Mouse (Mus musculus): ENCODE measurements around the gene Npy2r.

The Npy2r gene

DNA sequence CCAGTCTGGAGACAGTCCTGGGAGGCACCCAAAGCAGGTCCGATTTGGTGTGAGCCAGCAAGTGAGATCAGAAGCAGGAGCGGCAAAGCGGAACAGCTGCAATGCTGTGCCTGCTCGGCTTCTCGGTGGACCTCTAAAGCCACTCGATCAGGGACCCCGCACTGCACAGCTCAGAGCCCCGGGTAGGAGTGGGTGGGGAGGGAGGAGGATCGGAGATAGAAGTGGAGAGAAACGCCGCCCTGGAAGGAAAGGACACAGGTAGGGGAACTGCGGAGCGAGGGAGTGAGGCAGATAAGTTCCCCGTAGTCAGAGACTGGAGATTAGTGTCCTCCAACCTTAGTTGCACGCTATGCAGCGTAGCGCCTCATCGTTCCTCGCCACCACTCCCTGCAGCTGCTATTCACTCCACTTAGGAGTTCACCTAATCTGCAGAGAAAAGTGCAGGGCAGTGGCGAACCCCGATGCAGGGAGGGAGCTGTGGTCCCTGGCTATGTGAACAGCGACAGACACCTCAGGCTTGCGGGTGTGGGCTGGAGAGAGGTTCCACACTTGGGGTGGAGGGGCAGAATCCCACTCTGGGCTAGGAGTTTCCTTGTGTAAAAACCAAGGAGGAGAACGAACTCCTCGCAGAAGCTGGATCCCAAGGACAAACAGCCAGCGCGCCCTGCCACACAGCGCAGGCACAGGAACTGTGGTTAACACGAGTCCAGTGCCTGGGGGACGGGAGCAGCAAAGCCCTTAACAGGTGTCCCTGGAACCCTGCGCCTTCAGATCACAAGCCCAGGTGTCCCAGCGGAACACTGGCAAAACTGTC lies at the start of gene Npy2r:
Npy2r (minus strand) TSS at position 177 of the 814 bp plus-strand sequence.
- peak; percentile 3 for DNase-seq (ENCODE audit: low spot score)

GRCm38 (mm10) chr3:82557786-82558185 lies 9.9 kb upstream of the Npy2r start:
- DNase-seq (ENCODE audit: low spot score), result no peak

- no peak for DNase-seq (ENCODE audit: low spot score)
These were observed 8.5 kb upstream of the Npy2r start for GRCm38 (mm10) chr3:82556311-82556828.

- DNase-seq (ENCODE audit: low spot score), result no peak
These were observed 2.0 kb upstream of the Npy2r start for GRCm38 (mm10) chr3:82549932-82550331.

- DNase-seq (ENCODE audit: low spot score), result no peak
These were observed 869 bp upstream of the Npy2r start for GRCm38 (mm10) chr3:82548753-82549152.

DNA sequence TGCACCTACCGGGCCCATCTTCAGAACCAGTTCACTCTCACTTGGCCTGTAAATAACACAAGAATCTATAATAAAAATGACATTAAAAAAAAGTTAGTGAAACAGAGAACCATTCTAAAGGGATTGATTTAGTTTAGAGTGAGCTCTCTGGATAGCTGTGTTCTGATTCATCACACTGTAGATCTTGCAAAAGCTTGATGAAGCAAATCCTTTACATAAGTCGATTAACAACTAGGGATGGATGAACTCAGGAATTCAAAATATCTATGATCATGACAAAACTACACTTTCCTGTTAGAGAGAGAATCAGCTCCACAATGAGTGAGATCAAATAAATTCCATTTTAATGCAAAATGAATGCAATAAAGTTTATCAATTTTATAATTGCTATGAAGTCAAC lies 6.4 kb downstream of the Npy2r start:
- no peak for DNase-seq (ENCODE audit: low spot score)

DNA sequence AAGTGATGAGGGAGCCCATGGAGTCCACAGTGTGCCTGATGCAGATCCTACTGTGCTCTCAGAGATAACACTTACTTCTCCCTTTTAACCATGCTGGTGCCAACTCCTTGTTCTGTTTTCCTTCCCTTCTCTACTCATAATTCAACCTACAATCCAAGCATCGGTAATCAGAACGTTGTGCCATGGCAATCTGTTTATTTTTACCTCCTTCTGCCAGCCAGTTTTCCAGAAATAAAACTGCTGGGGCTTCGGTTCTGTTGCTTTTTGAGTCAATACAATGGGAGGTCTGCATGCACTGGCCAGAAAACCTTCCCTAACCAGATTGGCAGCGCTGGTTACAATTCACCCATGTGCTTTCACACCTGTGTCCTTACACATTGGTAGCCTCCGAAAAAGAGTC lies 7.9 kb downstream of the Npy2r start:
- no peak for DNase-seq (ENCODE audit: low spot score)

DNA sequence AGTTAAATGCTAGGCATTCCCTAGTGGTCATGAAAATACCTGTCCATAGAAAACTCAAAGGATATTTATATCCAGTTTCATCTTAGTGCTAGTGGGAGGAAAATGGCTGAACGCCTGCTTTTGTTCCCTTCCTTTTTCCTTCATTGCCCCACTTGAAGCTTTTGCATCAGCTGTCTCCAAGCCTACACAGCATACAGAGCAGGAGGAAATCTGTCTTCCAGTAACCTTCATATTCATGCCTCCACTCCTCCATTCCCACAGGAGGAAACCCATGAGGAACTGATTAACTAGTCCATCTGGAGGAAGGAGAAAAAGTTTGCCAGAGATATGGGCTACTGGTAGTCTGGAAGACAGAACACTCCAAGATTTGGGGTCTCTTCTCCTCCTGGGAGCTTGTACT lies 23.1 kb downstream of the Npy2r start:
- no peak for DNase-seq (ENCODE audit: low spot score)

DNA sequence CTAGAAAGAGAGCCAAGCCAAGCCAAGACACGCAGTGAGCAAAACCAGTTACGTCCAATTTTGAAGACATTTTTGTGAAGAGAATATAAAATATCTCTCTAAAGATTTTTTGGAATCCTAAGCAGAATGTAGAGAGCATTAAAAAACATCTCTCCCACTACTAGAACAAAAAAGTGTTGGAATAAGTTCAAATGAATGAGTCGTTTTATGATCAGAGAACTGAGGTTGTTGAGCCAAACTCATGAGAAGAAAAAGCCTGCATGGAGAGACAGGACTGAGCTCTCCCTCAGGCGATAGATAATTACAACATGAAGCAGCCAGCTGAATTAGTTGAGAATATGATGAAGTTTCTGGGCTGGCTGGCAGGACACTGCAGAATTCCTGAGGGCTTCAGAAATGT lies 49.9 kb downstream of the Npy2r start:
- DNase-seq (ENCODE audit: low spot score), result no peak
